Mouse (Mus musculus) cerebellum, postnatal 36 days (tissue): ENCODE measurements around the gene Anapc16.
A peak's percentile ranks its signal among the peaks of the same experiment; 100 is the strongest.
"Not testable (repeated sequence)": the region's sequence is repeated elsewhere in the genome, so short reads cannot be mapped to it uniquely, and the experiment has no call there.

Experiments
- DNase-seq, 2 experiments: peaks; one replicate each; pipeline ENCODE4 v3.0.0; 2021 to 2022; ENCODE audit warnings: mixed read lengths in 2 of 2

Anapc16 gene

GRCm38 (mm10) chr10:60002673-60003212 lies at the start of gene Anapc16, which contains the start of gene Ascc1:
Gene Anapc16, minus strand, starts transcription at chr10:60003135.
Gene Ascc1, plus strand, starts transcription at chr10:60002805.
- DNase-seq: peak; percentile 97 to 99

GRCm38 (mm10) chr10:60050581-60050980 lies 47.6 kb upstream of the Anapc16 start:
- no peak for DNase-seq

GRCm38 (mm10) chr10:60046696-60047095 lies 43.8 kb upstream of the Anapc16 start:
- peak; percentile 10 to 11 for DNase-seq

GRCm38 (mm10) chr10:60042350-60042922 lies 39.5 kb upstream of the Anapc16 start:
- DNase-seq: no peak

- no peak for DNase-seq
These were observed 32.8 kb upstream of the Anapc16 start for GRCm38 (mm10) chr10:60035744-60036143.

- no peak for DNase-seq
These were observed 31.7 kb upstream of the Anapc16 start for GRCm38 (mm10) chr10:60034621-60035020.

- DNase-seq: no peak
These were observed 30.1 kb upstream of the Anapc16 start for GRCm38 (mm10) chr10:60033064-60033463.

GRCm38 (mm10) chr10:60032622-60033021 lies 29.7 kb upstream of the Anapc16 start:
- DNase-seq: no peak

GRCm38 (mm10) chr10:60031985-60032384 lies 29.1 kb upstream of the Anapc16 start:
- DNase-seq: no peak

- DNase-seq: no peak
These were observed 28.6 kb upstream of the Anapc16 start for GRCm38 (mm10) chr10:60031562-60031961.

- no peak for DNase-seq
These were observed 26.5 kb upstream of the Anapc16 start for GRCm38 (mm10) chr10:60029387-60029786.

- no peak for DNase-seq
These were observed 26.0 kb upstream of the Anapc16 start for GRCm38 (mm10) chr10:60028979-60029378.

GRCm38 (mm10) chr10:60028181-60028580 lies 25.2 kb upstream of the Anapc16 start:
- DNase-seq: no peak

- no peak for DNase-seq
These were observed 24.7 kb upstream of the Anapc16 start for GRCm38 (mm10) chr10:60027619-60028084.

GRCm38 (mm10) chr10:60026759-60027395 lies 23.9 kb upstream of the Anapc16 start:
- no peak for DNase-seq

- no peak for DNase-seq
These were observed 20.8 kb upstream of the Anapc16 start for GRCm38 (mm10) chr10:60023751-60024150.

GRCm38 (mm10) chr10:60019299-60019698 lies 16.4 kb upstream of the Anapc16 start:
- DNase-seq: no peak

GRCm38 (mm10) chr10:60016223-60016622 lies 13.3 kb upstream of the Anapc16 start:
- DNase-seq: no peak

- no peak for DNase-seq
These were observed 6.2 kb upstream of the Anapc16 start for GRCm38 (mm10) chr10:60009115-60009514.

- DNase-seq: no peak
These were observed 2.3 kb upstream of the Anapc16 start for GRCm38 (mm10) chr10:60005264-60005663.

- no peak for DNase-seq
These were observed 912 bp upstream of the Anapc16 start for GRCm38 (mm10) chr10:60003847-60004246.

- DNase-seq: no peak
These were observed 348 bp upstream of the Anapc16 start for GRCm38 (mm10) chr10:60003213-60003752.

- no peak for DNase-seq
These were observed 732 bp downstream of the Anapc16 start for GRCm38 (mm10) chr10:60002203-60002602.

- DNase-seq: not testable (repeated sequence)
These were observed 1.3 kb downstream of the Anapc16 start for GRCm38 (mm10) chr10:60001663-60002062.
